Mouse (Mus musculus): ENCODE data around the gene Pde4d. TPM values are rescaled to one million over a fixed set of nuclear protein-coding genes. Genes with fewer than 3 reads are reported as not detected.

Pde4d gene
- total and polyA plus RNA-seq, 2 experiments from 2014 or later: 19.0 to 103 TPM

- H3K9me3 ChIP-seq (ENCODE audit: low read length): no peaks in the 10 kb centered on the region
- ATAC-seq (ENCODE audit: low FRiP score) (no peak), DNase-seq (ENCODE audit: low spot score) (no peak)
- no peak overlapping the region for H3K4me3 ChIP-seq (ENCODE audit: low read depth, low read length)
- no peaks in the 10 kb centered on the region for H3K27me3 ChIP-seq (ENCODE audit: insufficient read depth, low read length)
- H3K36me3 ChIP-seq (ENCODE audit: insufficient read depth, low read length): no peaks in the 10 kb centered on the region
- 77% methylated on average over 2 of the region's 2 CpGs for WGBS
- H3K4me1 ChIP-seq (ENCODE audit: insufficient read depth, low read length): no peaks in the 10 kb centered on the region
- no peak overlapping the region for H3K4me2 ChIP-seq (ENCODE audit: low read depth, low read length, poor library complexity, severe bottlenecking)
- H3K27ac ChIP-seq (ENCODE audit: low read depth, low read length): no peak overlapping the region
- no peak overlapping the region for H3K9ac ChIP-seq (replicated peaks; ENCODE audit: low read length, poor library complexity, severe bottlenecking)
- TF ChIP-seq CTCF (IDR thresholded peaks at IDR 0.05): no peak
Observed at GRCm38 (mm10) chr13:108494365-108494764, 44.6 kb downstream of the Pde4d start.

GRCm38 (mm10) chr13:108497768-108498167 is 48.0 kb downstream of the Pde4d start:
- 81% methylated on average over 8 of the region's 8 CpGs for WGBS
- Histone ChIP-seq H3K4me3 (ENCODE audit: low read depth, low read length) (no peak overlapping the region), H3K36me3 (ENCODE audit: insufficient read depth, low read length) (no peaks in the 10 kb centered on the region), H3K4me2 (ENCODE audit: low read depth, low read length, poor library complexity, severe bottlenecking) (no peak overlapping the region), H3K27ac (ENCODE audit: low read depth, low read length) (no peak overlapping the region), H3K27me3 (ENCODE audit: insufficient read depth, low read length) (no peaks in the 10 kb centered on the region), H3K9me3 (ENCODE audit: low read length) (no peaks in the 10 kb centered on the region), H3K4me1 (ENCODE audit: insufficient read depth, low read length) (no peaks in the 10 kb centered on the region), H3K9ac (replicated peaks; ENCODE audit: low read length, poor library complexity, severe bottlenecking) (no peak overlapping the region)
- ATAC-seq (ENCODE audit: low FRiP score) (no peak), DNase-seq (ENCODE audit: low spot score) (no peak)
- no peak for TF ChIP-seq CTCF (IDR thresholded peaks at IDR 0.05)

GRCm38 (mm10) chr13:108498247-108498743 is 48.5 kb downstream of the Pde4d start:
- TF ChIP-seq CTCF (IDR thresholded peaks at IDR 0.05): no peak
- no peak for ATAC-seq (ENCODE audit: low FRiP score)

GRCm38 (mm10) chr13:108498773-108499313 is 49.1 kb downstream of the Pde4d start:
- no peak overlapping the region for H3K9ac ChIP-seq (replicated peaks; ENCODE audit: low read length, poor library complexity, severe bottlenecking)
- no peaks in the 10 kb centered on the region for H3K9me3 ChIP-seq (ENCODE audit: low read length)
- ATAC-seq (ENCODE audit: low FRiP score) (no peak), DNase-seq (ENCODE audit: low spot score) (no peak)
- TF ChIP-seq CTCF (IDR thresholded peaks at IDR 0.05): no peak
- H3K4me3 ChIP-seq (ENCODE audit: low read depth, low read length): no peak overlapping the region
- no peak overlapping the region for H3K4me2 ChIP-seq (ENCODE audit: low read depth, low read length, poor library complexity, severe bottlenecking)
- H3K4me1 ChIP-seq (ENCODE audit: insufficient read depth, low read length): no peaks in the 10 kb centered on the region
- H3K27me3 ChIP-seq (ENCODE audit: insufficient read depth, low read length): no peaks in the 10 kb centered on the region
- H3K27ac ChIP-seq (ENCODE audit: low read depth, low read length): no peak overlapping the region
- WGBS: 61% methylated on average over 9 of the region's 9 CpGs
- H3K36me3 ChIP-seq (ENCODE audit: insufficient read depth, low read length): no peaks in the 10 kb centered on the region

More at GRCm38 (mm10) chr13:108498247-108498743, 48.5 kb downstream of the Pde4d start:
- 77% methylated on average over 9 of the region's 9 CpGs for WGBS
- Histone ChIP-seq H3K9ac (replicated peaks; ENCODE audit: low read length, poor library complexity, severe bottlenecking) (no peak overlapping the region), H3K4me2 (ENCODE audit: low read depth, low read length, poor library complexity, severe bottlenecking) (no peak overlapping the region), H3K4me3 (ENCODE audit: low read depth, low read length) (no peak overlapping the region), H3K27ac (ENCODE audit: low read depth, low read length) (no peak overlapping the region), H3K27me3 (ENCODE audit: insufficient read depth, low read length) (no peaks in the 10 kb centered on the region), H3K4me1 (ENCODE audit: insufficient read depth, low read length) (no peaks in the 10 kb centered on the region), H3K9me3 (ENCODE audit: low read length) (no peaks in the 10 kb centered on the region), H3K36me3 (ENCODE audit: insufficient read depth, low read length) (no peaks in the 10 kb centered on the region)
- peak; percentile 3 for DNase-seq (ENCODE audit: low spot score)

- ATAC-seq (ENCODE audit: low FRiP score) (no peak), DNase-seq (ENCODE audit: low spot score) (no peak)
- Histone ChIP-seq H3K27me3 (ENCODE audit: insufficient read depth, low read length) (no peaks in the 10 kb centered on the region), H3K27ac (ENCODE audit: low read depth, low read length) (no peak overlapping the region), H3K9me3 (ENCODE audit: low read length) (no peaks in the 10 kb centered on the region), H3K9ac (replicated peaks; ENCODE audit: low read length, poor library complexity, severe bottlenecking) (no peak overlapping the region), H3K36me3 (ENCODE audit: insufficient read depth, low read length) (no peaks in the 10 kb centered on the region), H3K4me3 (ENCODE audit: low read depth, low read length) (no peak overlapping the region), H3K4me2 (ENCODE audit: low read depth, low read length, poor library complexity, severe bottlenecking) (no peak overlapping the region), H3K4me1 (ENCODE audit: insufficient read depth, low read length) (no peaks in the 10 kb centered on the region)
- WGBS: 50% methylated on average over 1 of the region's 1 CpGs
- no peak for TF ChIP-seq CTCF (IDR thresholded peaks at IDR 0.05)
Observed at GRCm38 (mm10) chr13:108501386-108501785, 51.6 kb downstream of the Pde4d start.

- TF ChIP-seq CTCF (IDR thresholded peaks at IDR 0.05): no peak
- Histone ChIP-seq H3K9me3 (ENCODE audit: low read length) (no peaks in the 10 kb centered on the region), H3K4me2 (ENCODE audit: low read depth, low read length, poor library complexity, severe bottlenecking) (no peak overlapping the region), H3K9ac (replicated peaks; ENCODE audit: low read length, poor library complexity, severe bottlenecking) (no peak overlapping the region), H3K27ac (ENCODE audit: low read depth, low read length) (no peak overlapping the region), H3K27me3 (ENCODE audit: insufficient read depth, low read length) (no peaks in the 10 kb centered on the region), H3K4me3 (ENCODE audit: low read depth, low read length) (no peak overlapping the region), H3K36me3 (ENCODE audit: insufficient read depth, low read length) (no peaks in the 10 kb centered on the region), H3K4me1 (ENCODE audit: insufficient read depth, low read length) (no peaks in the 10 kb centered on the region)
- 37% methylated on average over 4 of the region's 4 CpGs for WGBS
- ATAC-seq (ENCODE audit: low FRiP score) (no peak), DNase-seq (ENCODE audit: low spot score) (no peak)
Observed at GRCm38 (mm10) chr13:108524548-108524947, 74.8 kb downstream of the Pde4d start.
